Mouse (Mus musculus) heart, postnatal 36 days (tissue): Measurements from ENCODE around the gene Trpc1. TPM values are rescaled to one million over a fixed set of nuclear protein-coding genes. Genes with fewer than 3 reads are reported as not detected.

Experiments used
- DNase-seq, 2 experiments: peaks; one replicate each; pipeline ENCODE4 v3.0.0; 2021 to 2022
- intact Hi-C: fragments of 180-260 bp; cut with DNase I; formaldehyde crosslinking; loops from one replicate; pipeline ENCODE4 v1.15.1; 2025
- total RNA-seq, 2 experiments: library from RNA; stranded (reverse); gene quantifications; 2 replicates each; pipeline ENCODE4 v1.2.3; 2021

The Trpc1 gene
- total RNA-seq, 2 experiments from 2014 or later: 6.6 to 7.5 TPM

- intact Hi-C loops: loop anchor here (5.0 kb wide), 1 partner anchor 153 kb away; no protein-coding TSS in a partner anchor
- no peak for DNase-seq
These were observed 50.9 kb downstream of the Trpc1 start for GRCm38 (mm10) chr9:95699273-95699672.

GRCm38 (mm10) chr9:95697808-95698207, 52.4 kb downstream of the Trpc1 start:
- DNase-seq: peak; percentile 18 to 47
- intact Hi-C loops: loop anchor here (5.0 kb wide), 1 partner anchor 154 kb away; no protein-coding TSS in a partner anchor

GRCm38 (mm10) chr9:95696581-95696980, 53.6 kb downstream of the Trpc1 start:
- no peak for DNase-seq
- intact Hi-C loops: loop anchor here (5.0 kb wide), 1 partner anchor 156 kb away; no protein-coding TSS in a partner anchor

GRCm38 (mm10) chr9:95695023-95695422, 55.2 kb downstream of the Trpc1 start:
- intact Hi-C loops: loop anchor here (5.0 kb wide), 1 partner anchor 157 kb away; no protein-coding TSS in a partner anchor
- no peak for DNase-seq

GRCm38 (mm10) chr9:95694526-95694925, 55.6 kb downstream of the Trpc1 start:
- intact Hi-C loops: no loop called here
- DNase-seq: no peak

- no peak for DNase-seq
- intact Hi-C loops: no loop called here
These were observed 56.6 kb downstream of the Trpc1 start for GRCm38 (mm10) chr9:95693528-95694100.

- no peak for DNase-seq
- intact Hi-C loops: no loop called here
These were observed 57.4 kb downstream of the Trpc1 start for GRCm38 (mm10) chr9:95692823-95693222.

- DNase-seq: peak; percentile 50 to 58
- intact Hi-C loops: loop anchor here (1.0 kb wide), 2 partner anchors 81 to 148 kb away; no protein-coding TSS in a partner anchor
These were observed 62.1 kb downstream of the Trpc1 start for GRCm38 (mm10) chr9:95688064-95688463.

- no peak for DNase-seq
- intact Hi-C loops: no loop called here
These were observed 64.3 kb downstream of the Trpc1 start for GRCm38 (mm10) chr9:95685660-95686440.

GRCm38 (mm10) chr9:95680691-95681090, 69.5 kb downstream of the Trpc1 start:
- DNase-seq: no peak
- intact Hi-C loops: no loop called here

GRCm38 (mm10) chr9:95679966-95680365, 70.2 kb downstream of the Trpc1 start:
- no peak for DNase-seq
- intact Hi-C loops: no loop called here

GRCm38 (mm10) chr9:95676021-95676420, 74.2 kb downstream of the Trpc1 start:
- intact Hi-C loops: no loop called here
- no peak for DNase-seq

GRCm38 (mm10) chr9:95675064-95675699, 75.0 kb downstream of the Trpc1 start:
- peak; percentile 74 to 83 for DNase-seq
- intact Hi-C loops: no loop called here

- no peak for DNase-seq
- intact Hi-C loops: loop anchor here (5.0 kb wide), 1 partner anchor 120 kb away; no protein-coding TSS in a partner anchor
These were observed 77.4 kb downstream of the Trpc1 start for GRCm38 (mm10) chr9:95672760-95673159.

- intact Hi-C loops: loop anchor here (5.0 kb wide), 1 partner anchor 120 kb away; no protein-coding TSS in a partner anchor
- no peak for DNase-seq
These were observed 77.8 kb downstream of the Trpc1 start for GRCm38 (mm10) chr9:95672331-95672730.

GRCm38 (mm10) chr9:95668306-95668705, 81.9 kb downstream of the Trpc1 start:
- no peak for DNase-seq
- intact Hi-C loops: loop anchor here (5.0 kb wide), 1 partner anchor 106 kb away; no protein-coding TSS in a partner anchor

GRCm38 (mm10) chr9:95667836-95668235, 82.3 kb downstream of the Trpc1 start:
- DNase-seq: peak; percentile 81 to 85
- intact Hi-C loops: loop anchor here (5.0 kb wide), 1 partner anchor 106 kb away; no protein-coding TSS in a partner anchor

- peak in 1 of 2 experiments; percentile 31 for DNase-seq
These were observed 84.3 kb downstream of the Trpc1 start for GRCm38 (mm10) chr9:95665835-95666234.

GRCm38 (mm10) chr9:95664290-95664989, 85.7 kb downstream of the Trpc1 start:
- intact Hi-C loops: no loop called here
- DNase-seq: no peak

More at GRCm38 (mm10) chr9:95665835-95666234, 84.3 kb downstream of the Trpc1 start:
- intact Hi-C loops: loop anchor here (5.0 kb wide), 1 partner anchor 104 kb away; no protein-coding TSS in a partner anchor

- DNase-seq: peak in 1 of 2 experiments; percentile 41
- intact Hi-C loops: no loop called here
These were observed 92.2 kb downstream of the Trpc1 start for GRCm38 (mm10) chr9:95657941-95658340.
